Mouse (Mus musculus): Measurements from ENCODE around the gene Gfi1b. TPM values are rescaled to one million over a fixed set of nuclear protein-coding genes. Genes with fewer than 3 reads are reported as not detected.

The Gfi1b gene
- polyA plus RNA-seq, 2 experiments, result 72.5 to 89.2 TPM

GRCm38 (mm10) chr2:28637106-28637845 lies 15.5 kb upstream of the Gfi1b start:
- DNase-seq (ENCODE audit: low read depth in 3 of 3, low spot score in 3 of 3) (no peak), ATAC-seq (ENCODE audit: insufficient read depth) (no peak)
- no peak overlapping the region for H3K9ac ChIP-seq (replicated peaks)
- no peaks in the 10 kb centered on the region for H3K27me3 ChIP-seq (ENCODE audit: control insufficient read depth, insufficient read depth, low read length)
- H3K27ac ChIP-seq, result no peak overlapping the region
- no peaks in the 10 kb centered on the region for H3K9me3 ChIP-seq (ENCODE audit: control insufficient read depth, low read length)
- no peak for TF ChIP-seq CTCF (IDR thresholded peaks at IDR 0.05; ENCODE audit: low read depth)
- no peak for TF ChIP-seq EP300 (IDR thresholded peaks at IDR 0.05; ENCODE audit: low read depth)
- peaks cover 14 to 27% of the 10 kb centered on the region in 2 experiments for H3K4me1 ChIP-seq (replicated peaks; ENCODE audit: control insufficient read depth in 2 of 2, insufficient read depth in 2 of 2, low read length in 1 of 2)
- H3K4me2 ChIP-seq (ENCODE audit: low read depth), result no peak overlapping the region
- no peak overlapping the region for H3K4me3 ChIP-seq (ENCODE audit: insufficient read depth in 1 of 2, low read depth in 2 of 2, low read length in 2 of 2)
- WGBS (ENCODE audit: insufficient replicate concordance), result 76% methylated on average over 9 of the region's 9 CpGs
- H3K36me3 ChIP-seq (replicated peaks; ENCODE audit: control insufficient read depth, insufficient read depth, low read depth), result no peaks in the 10 kb centered on the region

- peaks cover 10 to 16% of the 10 kb centered on the region in 2 experiments for H3K4me1 ChIP-seq (replicated peaks; ENCODE audit: control insufficient read depth in 2 of 2, insufficient read depth in 2 of 2, low read length in 1 of 2)
- TF ChIP-seq EP300 (IDR thresholded peaks at IDR 0.05; ENCODE audit: low read depth) (no peak), CTCF (IDR thresholded peaks at IDR 0.05; ENCODE audit: low read depth) (no peak)
- H3K4me2 ChIP-seq (ENCODE audit: low read depth), result no peak overlapping the region
- no peaks in the 10 kb centered on the region for H3K9me3 ChIP-seq (ENCODE audit: control insufficient read depth, low read length)
- H3K4me3 ChIP-seq (ENCODE audit: insufficient read depth in 1 of 2, low read depth in 2 of 2, low read length in 2 of 2), result no peak overlapping the region
- H3K36me3 ChIP-seq (replicated peaks; ENCODE audit: control insufficient read depth, insufficient read depth, low read depth), result no peaks in the 10 kb centered on the region
- DNase-seq (ENCODE audit: low read depth in 3 of 3, low spot score in 3 of 3) (no peak), ATAC-seq (ENCODE audit: insufficient read depth) (no peak)
- no peaks in the 10 kb centered on the region for H3K27me3 ChIP-seq (ENCODE audit: control insufficient read depth, insufficient read depth, low read length)
- H3K27ac ChIP-seq, result no peak overlapping the region
- WGBS (ENCODE audit: insufficient replicate concordance), result 67% methylated on average over 1 of the region's 1 CpGs
- no peak overlapping the region for H3K9ac ChIP-seq (replicated peaks)
Measured at GRCm38 (mm10) chr2:28635199-28635598, 13.4 kb upstream of the Gfi1b start.

GRCm38 (mm10) chr2:28633136-28633535 lies 11.4 kb upstream of the Gfi1b start:
- TF ChIP-seq CTCF (IDR thresholded peaks at IDR 0.05; ENCODE audit: low read depth), result peak; percentile 33; the same call in 1 of the 2 replicates
- TF ChIP-seq EP300 (IDR thresholded peaks at IDR 0.05; ENCODE audit: low read depth), result no peak
- Histone ChIP-seq H3K4me2 (ENCODE audit: low read depth) (no peak overlapping the region), H3K9me3 (ENCODE audit: control insufficient read depth, low read length) (no peaks in the 10 kb centered on the region), H3K36me3 (replicated peaks; ENCODE audit: control insufficient read depth, insufficient read depth, low read depth) (no peaks in the 10 kb centered on the region), H3K27me3 (ENCODE audit: control insufficient read depth, insufficient read depth, low read length) (no peaks in the 10 kb centered on the region), H3K9ac (replicated peaks) (no peak overlapping the region), H3K4me1 (replicated peaks; ENCODE audit: control insufficient read depth in 2 of 2, insufficient read depth in 2 of 2, low read length in 1 of 2) (peaks cover 0 to 5% of the 10 kb centered on the region in 2 experiments; a peak in 2 of 4 replicates), H3K4me3 (ENCODE audit: insufficient read depth in 1 of 2, low read depth in 2 of 2, low read length in 2 of 2) (no peak overlapping the region), H3K27ac (no peak overlapping the region)
- WGBS (ENCODE audit: insufficient replicate concordance), result 27% methylated on average over 4 of the region's 4 CpGs
- DNase-seq (ENCODE audit: low read depth in 3 of 3, low spot score in 3 of 3) (no peak), ATAC-seq (ENCODE audit: insufficient read depth) (no peak)

GRCm38 (mm10) chr2:28632626-28633025 lies 10.8 kb upstream of the Gfi1b start:
- WGBS (ENCODE audit: insufficient replicate concordance), result 75% methylated on average over 1 of the region's 1 CpGs
- no peak for ATAC-seq (ENCODE audit: insufficient read depth)
- no peaks in the 10 kb centered on the region for H3K36me3 ChIP-seq (replicated peaks; ENCODE audit: control insufficient read depth, insufficient read depth, low read depth)
- no peaks in the 10 kb centered on the region for H3K9me3 ChIP-seq (ENCODE audit: control insufficient read depth, low read length)
- H3K4me3 ChIP-seq (ENCODE audit: insufficient read depth in 1 of 2, low read depth in 2 of 2, low read length in 2 of 2), result no peak overlapping the region
- H3K27ac ChIP-seq, result no peak overlapping the region
- peaks cover 0 to 5% of the 10 kb centered on the region in 2 experiments; a peak in 1 of 4 replicates for H3K4me1 ChIP-seq (replicated peaks; ENCODE audit: control insufficient read depth in 2 of 2, insufficient read depth in 2 of 2, low read length in 1 of 2)
- H3K4me2 ChIP-seq (ENCODE audit: low read depth), result no peak overlapping the region
- H3K27me3 ChIP-seq (ENCODE audit: control insufficient read depth, insufficient read depth, low read length), result no peaks in the 10 kb centered on the region
- H3K9ac ChIP-seq (replicated peaks), result no peak overlapping the region
- no peak for DNase-seq (ENCODE audit: low read depth in 3 of 3, low spot score in 3 of 3)
- TF ChIP-seq EP300 (IDR thresholded peaks at IDR 0.05; ENCODE audit: low read depth) (no peak), CTCF (IDR thresholded peaks at IDR 0.05; ENCODE audit: low read depth) (no peak)

- Histone ChIP-seq H3K27ac (no peak overlapping the region), H3K36me3 (replicated peaks; ENCODE audit: control insufficient read depth, insufficient read depth, low read depth) (no peaks in the 10 kb centered on the region), H3K9me3 (ENCODE audit: control insufficient read depth, low read length) (no peaks in the 10 kb centered on the region), H3K4me3 (ENCODE audit: insufficient read depth in 1 of 2, low read depth in 2 of 2, low read length in 2 of 2) (no peak overlapping the region), H3K4me1 (replicated peaks; ENCODE audit: control insufficient read depth in 2 of 2, insufficient read depth in 2 of 2, low read length in 1 of 2) (peaks cover 0 to 5% of the 10 kb centered on the region in 2 experiments; a peak in 1 of 4 replicates), H3K9ac (replicated peaks) (no peak overlapping the region), H3K27me3 (ENCODE audit: control insufficient read depth, insufficient read depth, low read length) (no peaks in the 10 kb centered on the region), H3K4me2 (ENCODE audit: low read depth) (no peak overlapping the region)
- no peak for TF ChIP-seq EP300 (IDR thresholded peaks at IDR 0.05; ENCODE audit: low read depth)
- TF ChIP-seq CTCF (IDR thresholded peaks at IDR 0.05; ENCODE audit: low read depth), result no peak
- ATAC-seq (ENCODE audit: insufficient read depth) (peak; percentile 63; the same call in 1 of the 2 replicates), DNase-seq (ENCODE audit: low read depth in 3 of 3, low spot score in 3 of 3) (no peak)
- WGBS (ENCODE audit: insufficient replicate concordance), result 45% methylated on average over 4 of the region's 4 CpGs
Measured at GRCm38 (mm10) chr2:28629911-28630381, 8.2 kb upstream of the Gfi1b start.
